Mouse (Mus musculus) monocyte, adult 2 months (primary cell): ENCODE measurements around the gene Tcf15.

Source experiments
- DNase-seq, 2 experiments: peaks; one replicate each; pipeline ENCODE4 v3.0.0; 2022; ENCODE audit warnings: low spot score in 2 of 2, low read depth in 1 of 2

The Tcf15 gene

DNA sequence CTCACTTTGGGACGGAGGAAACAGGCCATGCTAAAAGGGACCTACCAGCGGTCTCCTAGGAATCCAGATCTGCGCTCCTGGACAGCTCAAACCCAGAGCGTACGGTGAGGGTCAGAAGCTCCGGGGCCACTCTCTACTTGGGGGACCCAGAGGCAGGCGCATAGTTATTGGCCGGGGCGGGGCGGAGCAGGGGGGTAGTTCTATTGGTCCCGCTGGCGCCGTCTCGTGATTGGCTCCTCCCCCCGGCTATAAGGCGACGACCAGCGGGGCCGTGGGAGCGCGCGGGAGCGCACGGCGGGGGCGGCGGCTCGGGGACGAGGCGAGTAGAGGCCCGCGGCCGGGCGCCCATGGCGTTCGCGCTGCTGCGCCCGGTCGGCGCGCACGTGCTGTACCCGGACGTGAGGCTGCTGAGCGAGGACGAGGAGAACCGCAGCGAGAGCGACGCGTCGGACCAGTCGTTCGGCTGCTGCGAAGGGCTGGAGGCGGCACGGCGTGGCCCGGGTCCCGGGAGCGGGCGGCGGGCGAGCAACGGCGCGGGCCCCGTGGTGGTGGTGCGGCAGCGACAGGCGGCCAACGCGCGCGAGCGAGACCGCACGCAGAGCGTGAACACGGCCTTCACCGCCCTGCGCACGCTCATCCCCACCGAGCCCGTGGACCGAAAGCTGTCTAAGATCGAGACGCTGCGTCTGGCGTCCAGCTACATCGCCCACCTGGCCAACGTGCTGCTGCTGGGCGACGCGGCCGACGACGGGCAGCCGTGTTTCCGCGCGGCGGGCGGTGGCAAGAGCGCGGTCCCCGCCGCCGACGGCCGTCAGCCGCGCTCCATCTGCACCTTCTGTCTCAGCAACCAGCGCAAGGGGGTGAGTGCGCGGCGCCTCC lies at the start of gene Tcf15:
Gene Tcf15, plus strand, starts transcription at position 283 of the 879 bp plus-strand sequence.
- DNase-seq: no peak

DNA sequence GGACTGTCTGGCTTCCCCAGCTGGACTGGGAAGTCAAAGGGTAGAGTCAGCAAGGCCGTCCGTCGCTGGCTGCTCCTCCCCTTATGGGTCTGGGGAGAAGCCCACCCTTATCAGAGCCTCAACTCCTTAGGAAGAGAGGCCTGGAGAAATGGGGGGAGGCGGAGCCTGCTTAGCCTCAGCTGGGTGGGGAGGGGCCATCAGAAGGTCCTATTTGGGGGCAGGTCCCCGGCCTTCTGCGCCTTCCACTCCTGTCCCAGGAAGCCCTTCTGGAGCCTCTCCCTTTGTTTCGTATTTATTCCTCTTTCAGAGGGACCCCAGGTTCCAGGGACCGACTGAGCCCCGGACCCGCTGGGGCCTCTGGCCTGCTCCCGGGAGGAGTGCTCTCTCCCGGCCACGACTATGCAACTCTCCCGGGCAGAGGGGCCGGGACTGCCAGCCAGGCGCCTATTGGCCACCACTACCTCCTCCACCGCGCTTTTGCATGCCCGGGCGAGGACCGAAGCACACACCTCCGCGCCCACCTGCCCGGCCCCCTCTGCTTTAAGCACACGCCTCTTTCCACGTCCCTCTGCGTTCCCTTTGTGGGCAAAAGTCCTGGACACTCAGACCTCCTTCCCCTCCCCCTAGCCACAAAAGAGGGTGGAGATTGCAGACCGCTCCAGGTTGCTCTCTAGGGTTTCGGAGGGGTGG lies 48.4 kb upstream of the Tcf15 start:
- no peak for DNase-seq

GRCm38 (mm10) chr2:152096922-152097321 lies 46.4 kb upstream of the Tcf15 start:
- DNase-seq: no peak

DNA sequence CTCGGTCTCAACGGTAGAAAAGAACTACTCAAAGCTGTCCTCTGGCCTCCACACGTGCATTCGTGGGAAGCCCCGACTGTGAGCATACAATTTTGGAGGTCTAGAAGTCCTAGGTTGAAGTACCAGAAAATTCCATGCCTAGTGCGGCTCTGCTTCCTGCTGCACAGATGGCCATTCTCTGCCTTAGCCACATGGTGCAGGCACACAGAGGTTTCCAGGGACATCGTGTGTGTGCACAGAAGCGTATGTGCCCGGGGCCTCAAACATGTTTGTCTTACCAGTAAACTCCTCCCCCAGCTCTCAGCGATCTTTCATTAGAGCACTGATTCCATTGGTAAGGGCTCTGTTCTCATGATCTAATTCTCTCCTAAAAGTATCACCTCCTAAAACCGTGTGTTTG lies 45.4 kb upstream of the Tcf15 start:
- no peak for DNase-seq

- no peak for DNase-seq
Observed at GRCm38 (mm10) chr2:152099538-152099937, 43.8 kb upstream of the Tcf15 start.

- no peak for DNase-seq
Observed at GRCm38 (mm10) chr2:152101761-152102160, 41.6 kb upstream of the Tcf15 start.

DNA sequence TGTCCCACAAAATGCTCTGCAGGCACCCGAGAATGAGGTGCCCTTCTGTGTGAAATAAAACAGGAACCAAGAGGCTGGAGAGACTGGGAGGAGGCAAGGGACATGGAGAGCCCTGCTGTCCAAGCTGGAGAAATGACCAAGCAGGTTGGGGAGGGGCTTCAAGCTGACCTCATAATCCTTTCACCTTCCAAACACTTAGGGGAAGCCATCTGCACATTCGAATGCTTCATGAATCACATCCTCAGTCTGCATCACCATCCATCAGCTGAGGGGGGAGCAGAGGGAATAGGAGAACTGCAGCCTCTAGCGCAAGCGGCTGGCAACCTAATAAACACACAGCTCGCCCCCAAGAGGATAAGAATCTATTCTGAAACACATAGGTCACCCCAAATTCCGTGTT lies 41.0 kb upstream of the Tcf15 start:
- no peak for DNase-seq

DNA sequence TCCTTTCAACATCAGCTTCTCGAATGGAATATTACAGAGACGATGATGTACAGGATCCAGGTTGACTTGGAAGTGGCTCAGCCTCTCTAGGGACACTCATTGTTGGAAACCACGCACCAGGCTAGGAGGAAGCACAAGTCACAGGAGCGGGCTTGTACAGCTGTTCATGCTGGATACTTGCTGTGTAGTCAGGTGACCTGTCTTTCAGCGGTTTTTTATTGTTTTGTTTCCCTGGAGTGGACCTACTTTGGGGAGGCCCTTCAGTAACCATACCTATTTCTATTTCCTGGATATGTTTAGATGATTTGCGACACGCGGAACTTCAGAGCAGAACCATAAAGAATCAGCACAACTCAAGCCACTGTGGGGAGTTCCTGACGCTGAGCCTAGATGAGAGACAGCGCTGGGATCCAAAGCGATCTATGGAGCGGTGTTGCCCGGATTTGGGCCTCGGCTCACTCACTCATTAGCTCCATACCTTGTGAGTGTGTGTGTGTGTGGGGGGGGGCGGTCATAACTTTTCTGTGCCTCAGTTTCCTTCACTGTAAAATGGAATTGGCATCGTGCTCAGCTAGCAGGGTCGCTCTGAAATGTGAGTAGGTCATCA lies 38.5 kb upstream of the Tcf15 start:
- DNase-seq: no peak

DNA sequence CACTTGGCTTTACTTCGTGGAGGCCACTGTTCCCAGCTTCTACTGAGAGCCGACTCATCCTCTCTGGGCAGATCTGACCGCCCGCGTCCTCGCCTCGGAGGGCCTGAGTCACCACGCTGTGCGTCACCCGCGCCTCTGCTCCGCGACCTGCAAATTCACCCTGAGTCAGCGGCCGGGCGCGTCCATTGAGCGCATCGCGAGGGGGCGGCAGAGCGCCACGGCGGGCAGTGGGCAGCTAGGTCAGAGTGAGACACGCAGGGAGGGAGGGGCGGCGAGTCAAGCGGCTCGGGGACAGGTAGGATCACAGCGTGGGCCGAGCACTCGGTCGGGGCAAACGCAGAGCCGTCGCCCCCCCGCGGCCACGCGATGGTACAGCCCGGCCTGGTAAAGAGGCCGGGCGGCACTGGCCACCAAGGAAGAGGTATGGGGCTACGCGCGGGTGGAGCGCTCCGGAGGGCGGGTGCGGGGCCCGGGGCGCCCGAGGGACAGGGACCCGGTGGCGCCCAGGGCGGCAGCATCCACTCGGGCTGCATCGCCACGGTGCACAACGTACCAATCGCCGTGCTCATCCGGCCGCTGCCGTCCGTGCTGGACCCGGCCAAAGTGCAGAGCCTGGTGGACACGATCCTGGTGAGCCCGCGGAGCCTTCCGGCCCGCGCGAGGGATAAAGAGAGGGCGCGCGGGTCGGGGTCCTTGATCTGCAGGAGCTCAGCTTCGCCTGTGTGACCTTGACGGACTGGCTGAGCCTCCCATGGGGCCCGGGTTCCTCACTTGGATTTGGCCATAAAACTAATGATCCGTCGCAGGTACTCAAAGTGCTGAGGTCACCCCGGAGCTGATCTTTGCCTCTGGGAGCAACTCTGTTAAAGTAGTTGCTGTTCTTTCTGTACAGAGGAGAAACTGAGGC lies 37.8 kb upstream of the Tcf15 start, which contains the start of gene Srxn1:
Gene Srxn1, plus strand, starts transcription at position 199 of the 907 bp plus-strand sequence.
- DNase-seq: peak; percentile 79 to 83

- no peak for DNase-seq
Observed at GRCm38 (mm10) chr2:152106225-152106595, 37.2 kb upstream of the Tcf15 start.

- no peak for DNase-seq
Observed at GRCm38 (mm10) chr2:152106597-152106996, 36.8 kb upstream of the Tcf15 start.

DNA sequence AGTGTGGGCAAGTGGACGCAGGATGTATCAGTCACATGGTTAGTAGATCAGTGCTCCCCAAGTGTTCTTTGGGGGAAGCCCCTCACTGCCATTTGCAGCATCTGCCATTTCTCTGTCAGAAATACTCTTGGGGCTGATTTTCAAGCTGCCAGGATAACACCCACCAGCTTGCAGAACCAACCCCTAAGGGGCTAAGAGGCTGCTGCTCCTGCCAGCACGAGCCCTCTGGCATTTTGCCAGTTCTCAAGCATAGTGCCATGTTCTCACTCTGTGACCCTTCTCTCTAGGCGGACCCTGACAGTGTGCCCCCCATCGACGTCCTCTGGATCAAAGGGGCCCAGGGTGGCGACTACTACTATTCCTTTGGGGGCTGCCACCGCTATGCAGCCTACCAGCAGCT lies 34.7 kb upstream of the Tcf15 start:
- no peak for DNase-seq

GRCm38 (mm10) chr2:152109386-152109785 lies 34.0 kb upstream of the Tcf15 start:
- no peak for DNase-seq

GRCm38 (mm10) chr2:152111311-152111710 lies 32.0 kb upstream of the Tcf15 start:
- no peak for DNase-seq

- DNase-seq: peak; percentile 73 to 80
Observed at GRCm38 (mm10) chr2:152111920-152112319, 31.4 kb upstream of the Tcf15 start.

DNA sequence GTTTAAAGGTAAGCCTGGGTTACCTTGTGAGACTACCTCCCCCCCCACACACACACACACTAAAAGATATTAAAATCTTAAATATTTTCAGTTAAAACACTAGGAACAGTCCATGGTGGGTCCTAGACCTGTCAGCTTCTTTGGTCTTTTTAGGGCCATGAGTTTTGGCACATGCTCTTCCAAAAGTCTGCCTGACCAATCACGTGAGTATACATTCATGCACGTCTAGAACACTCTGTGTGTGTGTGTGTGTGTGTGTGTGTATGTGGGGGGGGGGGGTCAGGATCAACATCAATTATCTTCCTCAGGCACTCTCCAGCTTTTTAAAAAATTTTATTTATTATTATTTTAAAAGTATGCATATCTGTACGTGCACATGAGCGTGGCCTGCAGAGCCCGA lies 30.9 kb upstream of the Tcf15 start:
- no peak for DNase-seq

DNA sequence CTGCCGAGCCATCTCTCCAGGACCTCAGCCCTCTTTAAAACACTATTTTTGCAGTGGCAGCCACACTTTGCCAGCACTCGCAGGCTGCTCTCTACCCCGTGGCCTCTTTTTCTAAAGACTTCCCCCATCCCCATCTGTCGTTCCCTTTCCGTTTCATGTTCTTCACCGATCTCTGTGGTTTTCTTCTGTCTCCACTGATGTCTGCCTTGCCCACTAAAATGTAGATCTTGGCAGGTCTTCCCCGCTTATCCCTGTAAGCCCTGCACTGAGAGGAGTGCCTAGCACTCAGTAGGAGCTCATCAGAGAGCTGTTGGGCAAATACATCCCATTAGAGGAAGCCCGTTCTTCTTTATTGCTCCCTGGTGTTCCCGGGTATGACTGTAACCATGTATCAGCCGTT lies 30.4 kb upstream of the Tcf15 start:
- no peak for DNase-seq

- no peak for DNase-seq
Observed at GRCm38 (mm10) chr2:152114057-152114975, 29.0 kb upstream of the Tcf15 start.

GRCm38 (mm10) chr2:152117694-152118093 lies 25.7 kb upstream of the Tcf15 start:
- no peak for DNase-seq
